Mouse (Mus musculus): ENCODE data around the gene 1700067K01Rik. TPM values are rescaled to one million over a fixed set of nuclear protein-coding genes. Genes with fewer than 3 reads are reported as not detected.
A peak's percentile ranks its signal among the peaks of the same experiment; 100 is the strongest.

Gene 1700067K01Rik
- polyA plus RNA-seq (2012; rRNA removed), result 0.27 and 0.37 TPM in 2 replicates

DNA sequence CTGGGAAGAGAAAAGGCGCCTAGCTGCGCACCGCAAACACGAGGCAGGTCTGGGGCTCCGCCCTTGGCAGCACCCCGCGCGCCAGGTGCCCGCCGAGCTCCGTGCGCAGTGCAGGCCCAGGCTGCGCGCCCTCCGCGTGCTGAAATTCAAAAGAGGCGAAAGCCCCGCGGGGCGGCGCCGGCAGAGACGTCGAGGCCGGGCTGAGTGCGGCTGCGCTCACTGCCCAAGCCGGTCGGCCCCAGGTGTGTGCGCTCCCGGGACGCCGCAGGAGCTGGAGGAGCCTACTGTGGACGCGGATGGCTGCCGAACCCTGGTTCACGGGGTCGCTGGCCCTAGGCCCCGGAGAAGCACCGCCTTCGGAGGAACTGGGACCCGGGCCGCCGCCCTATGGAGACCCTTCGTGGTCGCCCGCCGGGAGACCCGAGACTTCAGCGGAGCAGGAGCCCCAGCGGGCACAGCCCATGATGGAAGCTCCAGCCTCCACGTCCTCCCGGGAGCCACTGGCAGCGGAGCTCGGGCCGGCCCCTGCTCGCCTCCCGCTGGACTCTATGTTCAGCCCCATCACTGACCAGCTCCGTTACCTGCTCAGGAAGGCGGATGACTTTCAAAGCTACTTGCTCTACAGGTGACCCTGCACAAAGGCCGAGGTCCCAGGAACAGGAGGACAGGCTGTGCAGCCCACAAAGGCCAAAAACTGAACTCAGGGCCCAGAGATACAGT lies at the start of gene 1700067K01Rik:
1700067K01Rik (plus strand) TSS at position 222 of the 720 bp plus-strand sequence.
- DNase-seq (ENCODE audit: low read depth), result no peak
- TF ChIP-seq CTCF (IDR thresholded peaks at IDR 0.05; ENCODE audit: borderline replicate concordance, extremely low read depth, insufficient read depth, insufficient read length), result no peak
- TF ChIP-seq POLR2A (IDR thresholded peaks at IDR 0.05; ENCODE audit: borderline replicate concordance, extremely low read depth, insufficient read depth, insufficient read length, poor library complexity, severe bottlenecking), result no peak

- no peak for DNase-seq (ENCODE audit: low read depth)
- no peak for TF ChIP-seq POLR2A (IDR thresholded peaks at IDR 0.05; ENCODE audit: borderline replicate concordance, extremely low read depth, insufficient read depth, insufficient read length, poor library complexity, severe bottlenecking)
- no peak for TF ChIP-seq CTCF (IDR thresholded peaks at IDR 0.05; ENCODE audit: borderline replicate concordance, extremely low read depth, insufficient read depth, insufficient read length)
Measured at GRCm38 (mm10) chr8:83954749-83955105, 46.6 kb upstream of the 1700067K01Rik start.

- peak; percentile 100 for DNase-seq (ENCODE audit: low read depth)
- peak; percentile 82 for TF ChIP-seq CTCF (IDR thresholded peaks at IDR 0.05; ENCODE audit: borderline replicate concordance, extremely low read depth, insufficient read depth, insufficient read length)
- no peak for TF ChIP-seq POLR2A (IDR thresholded peaks at IDR 0.05; ENCODE audit: borderline replicate concordance, extremely low read depth, insufficient read depth, insufficient read length, poor library complexity, severe bottlenecking)
Measured at GRCm38 (mm10) chr8:83955106-83955957, 46.0 kb upstream of the 1700067K01Rik start, which contains the start of the genes Gm10644 and Asf1b. Gene Gm10644, minus strand, starts transcription at chr8:83955205. Gene Asf1b, plus strand, starts transcription at chr8:83955507.

GRCm38 (mm10) chr8:83955958-83956218 lies 45.4 kb upstream of the 1700067K01Rik start:
- TF ChIP-seq POLR2A (IDR thresholded peaks at IDR 0.05; ENCODE audit: borderline replicate concordance, extremely low read depth, insufficient read depth, insufficient read length, poor library complexity, severe bottlenecking) (no peak), CTCF (IDR thresholded peaks at IDR 0.05; ENCODE audit: borderline replicate concordance, extremely low read depth, insufficient read depth, insufficient read length) (no peak)
- DNase-seq (ENCODE audit: low read depth), result no peak

DNA sequence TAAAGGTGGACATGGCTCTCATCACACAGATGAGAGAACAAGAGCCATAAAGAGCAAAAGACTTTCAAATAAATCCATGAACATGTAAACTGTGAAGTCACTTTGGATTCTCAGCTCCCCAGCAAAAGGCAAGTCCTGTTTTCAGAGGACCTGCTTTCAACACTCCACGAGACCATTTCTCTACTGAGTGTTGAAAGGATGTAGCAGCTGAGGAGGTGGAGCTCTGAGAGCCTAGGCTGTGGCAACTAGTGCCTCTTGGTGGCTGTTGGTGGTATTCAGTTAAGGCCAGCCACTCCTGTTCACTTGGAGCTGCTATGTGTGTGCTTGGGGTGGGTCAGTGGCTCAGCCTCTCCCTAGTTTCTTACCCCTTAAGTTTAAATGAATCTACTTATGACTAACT lies 44.5 kb upstream of the 1700067K01Rik start:
- TF ChIP-seq POLR2A (IDR thresholded peaks at IDR 0.05; ENCODE audit: borderline replicate concordance, extremely low read depth, insufficient read depth, insufficient read length, poor library complexity, severe bottlenecking) (no peak), CTCF (IDR thresholded peaks at IDR 0.05; ENCODE audit: borderline replicate concordance, extremely low read depth, insufficient read depth, insufficient read length) (peak; percentile 24; the same call in 1 of the 2 replicates)
- DNase-seq (ENCODE audit: low read depth), result peak; percentile 25

GRCm38 (mm10) chr8:83964015-83964765 lies 37.1 kb upstream of the 1700067K01Rik start:
- TF ChIP-seq CTCF (IDR thresholded peaks at IDR 0.05; ENCODE audit: borderline replicate concordance, extremely low read depth, insufficient read depth, insufficient read length) (no peak), POLR2A (IDR thresholded peaks at IDR 0.05; ENCODE audit: borderline replicate concordance, extremely low read depth, insufficient read depth, insufficient read length, poor library complexity, severe bottlenecking) (no peak)
- DNase-seq (ENCODE audit: low read depth), result no peak

DNA sequence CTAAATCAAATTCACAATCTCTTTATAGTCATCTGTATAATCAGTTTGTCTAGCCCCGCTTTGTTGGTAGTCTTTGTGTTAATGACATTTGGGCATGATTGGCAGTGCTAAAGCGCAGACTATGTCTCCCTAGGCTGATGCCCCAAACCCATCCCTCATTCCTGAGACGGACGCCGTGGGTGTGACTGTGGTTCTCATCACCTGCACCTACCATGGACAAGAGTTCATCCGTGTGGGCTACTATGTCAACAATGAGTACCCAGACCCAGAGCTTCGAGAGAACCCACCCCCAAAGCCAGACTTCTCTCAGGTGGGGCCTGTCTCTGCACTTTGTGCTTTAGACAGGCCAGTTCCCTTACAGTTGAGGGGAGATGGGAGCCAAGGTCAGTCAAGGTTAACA lies 33.6 kb upstream of the 1700067K01Rik start:
- no peak for DNase-seq (ENCODE audit: low read depth)

DNA sequence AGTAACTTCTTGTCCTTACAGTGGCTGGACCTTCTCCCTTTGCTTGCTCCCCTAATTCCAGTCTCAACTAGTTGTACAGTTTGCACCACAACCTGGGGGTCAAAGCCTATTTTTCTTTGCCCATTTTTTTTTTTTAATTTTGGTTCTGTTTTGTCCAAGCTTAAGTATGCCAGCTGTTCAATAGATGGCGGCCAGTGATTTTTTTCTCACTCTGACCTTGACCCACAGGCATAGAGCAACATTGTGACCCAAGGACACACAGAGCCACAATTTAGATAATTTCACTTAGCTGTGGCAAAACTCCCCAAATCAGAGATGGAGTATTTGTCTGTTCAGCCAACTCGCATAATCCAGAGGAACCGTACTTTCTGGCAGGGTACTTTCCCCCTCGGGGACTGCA lies 30.2 kb upstream of the 1700067K01Rik start:
- TF ChIP-seq CTCF (IDR thresholded peaks at IDR 0.05; ENCODE audit: borderline replicate concordance, extremely low read depth, insufficient read depth, insufficient read length) (no peak), POLR2A (IDR thresholded peaks at IDR 0.05; ENCODE audit: borderline replicate concordance, extremely low read depth, insufficient read depth, insufficient read length, poor library complexity, severe bottlenecking) (no peak)
- no peak for DNase-seq (ENCODE audit: low read depth)

More for the DNA sequence above, 33.6 kb upstream of the 1700067K01Rik start:
- no peak for TF ChIP-seq CTCF (IDR thresholded peaks at IDR 0.05; ENCODE audit: borderline replicate concordance, extremely low read depth, insufficient read depth, insufficient read length)
- TF ChIP-seq POLR2A (IDR thresholded peaks at IDR 0.05; ENCODE audit: borderline replicate concordance, extremely low read depth, insufficient read depth, insufficient read length, poor library complexity, severe bottlenecking), result no peak

- TF ChIP-seq POLR2A (IDR thresholded peaks at IDR 0.05; ENCODE audit: borderline replicate concordance, extremely low read depth, insufficient read depth, insufficient read length, poor library complexity, severe bottlenecking), result no peak
- no peak for TF ChIP-seq CTCF (IDR thresholded peaks at IDR 0.05; ENCODE audit: borderline replicate concordance, extremely low read depth, insufficient read depth, insufficient read length)
- no peak for DNase-seq (ENCODE audit: low read depth)
Measured at GRCm38 (mm10) chr8:83971661-83972060, 29.6 kb upstream of the 1700067K01Rik start.

DNA sequence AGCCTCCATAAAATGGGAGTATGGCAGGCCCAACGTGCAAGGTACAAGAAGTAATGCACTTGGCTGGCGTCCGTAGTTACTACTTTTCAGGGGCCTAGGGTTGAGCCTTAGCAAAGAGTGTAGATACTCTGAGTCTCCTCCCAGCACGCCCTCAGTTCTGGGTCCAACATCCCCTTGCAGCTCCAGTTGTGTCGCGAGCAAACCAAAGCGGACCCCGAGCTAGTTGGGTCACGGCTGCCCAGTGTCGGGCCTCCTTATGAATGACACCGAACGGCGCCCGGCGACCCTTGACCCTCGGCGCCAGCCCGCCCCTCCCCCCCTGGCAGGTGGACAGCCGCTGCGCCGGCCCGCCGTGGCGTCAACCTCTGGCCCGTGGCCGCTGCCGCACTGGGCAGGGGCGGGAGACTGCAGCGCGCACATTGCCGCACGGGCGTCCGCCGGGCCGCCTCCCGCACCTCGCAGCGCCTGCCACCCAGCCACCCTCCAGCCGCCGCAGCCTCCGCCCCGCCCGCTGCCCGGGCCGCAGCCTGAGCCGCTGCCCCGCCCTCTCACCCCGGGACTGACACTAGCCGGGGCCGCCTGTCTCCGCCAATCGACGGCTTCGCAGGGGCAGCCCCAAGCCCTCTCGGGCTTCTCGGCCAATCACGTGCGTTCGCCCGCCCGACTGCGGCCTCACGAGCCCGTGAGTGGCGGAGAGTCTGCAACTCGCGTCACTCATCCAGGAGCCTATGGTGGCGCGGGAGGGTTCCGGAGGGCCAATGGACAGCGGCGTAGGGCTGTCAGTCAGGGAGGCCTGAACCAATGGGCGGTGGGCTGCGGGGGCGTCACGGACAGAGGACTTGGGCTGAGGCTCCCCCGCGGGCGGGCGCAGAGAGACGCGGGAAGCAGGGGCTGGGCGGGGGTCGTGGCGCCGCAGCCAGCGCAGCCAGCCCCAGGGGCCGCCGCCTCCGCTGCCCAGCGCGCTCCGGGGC lies 28.9 kb upstream of the 1700067K01Rik start, which contains the start of gene Prkaca:
Prkaca (plus strand) TSS at position 844 of the 971 bp plus-strand sequence.
- peak; percentile 100 for DNase-seq (ENCODE audit: low read depth)
- TF ChIP-seq CTCF (IDR thresholded peaks at IDR 0.05; ENCODE audit: borderline replicate concordance, extremely low read depth, insufficient read depth, insufficient read length), result no peak
- peak; percentile 86 for TF ChIP-seq POLR2A (IDR thresholded peaks at IDR 0.05; ENCODE audit: borderline replicate concordance, extremely low read depth, insufficient read depth, insufficient read length, poor library complexity, severe bottlenecking)
